Mouse (Mus musculus) heart, adult 2 months (tissue): ENCODE data around the gene Ubr1.

ENCODE experiments used
- CTCF ChIP-seq: fragments of 200-600 bp; IDR thresholded peaks from 2 replicates; pipeline ENCODE4 v1.8.1; 2022; ENCODE audit warnings: antibody characterized with exemption, mild to moderate bottlenecking, moderate library complexity
- EP300 ChIP-seq: fragments of 200-500 bp; IDR thresholded peaks from 2 replicates; pipeline ENCODE4 v1.6.1; 2011; ENCODE audit warnings: low read depth, low read length, control low read depth; ENCODE audit not compliant: insufficient read depth
- POLR2A ChIP-seq: fragments of 200-500 bp; IDR thresholded peaks from 2 replicates; pipeline ENCODE4 v1.6.1; 2011; ENCODE audit warnings: mild to moderate bottlenecking, low read depth, low read length, control low read depth; ENCODE audit not compliant: insufficient read depth

GRCm38 (mm10) chr2:120980861-120981260 lies 10.3 kb upstream of the Ubr1 start:
- TF ChIP-seq EP300 (no peak), POLR2A (no peak), CTCF (no peak)
